8 mouse cellular contexts compared by ENCODE assay signal in the genomic region with DNA sequence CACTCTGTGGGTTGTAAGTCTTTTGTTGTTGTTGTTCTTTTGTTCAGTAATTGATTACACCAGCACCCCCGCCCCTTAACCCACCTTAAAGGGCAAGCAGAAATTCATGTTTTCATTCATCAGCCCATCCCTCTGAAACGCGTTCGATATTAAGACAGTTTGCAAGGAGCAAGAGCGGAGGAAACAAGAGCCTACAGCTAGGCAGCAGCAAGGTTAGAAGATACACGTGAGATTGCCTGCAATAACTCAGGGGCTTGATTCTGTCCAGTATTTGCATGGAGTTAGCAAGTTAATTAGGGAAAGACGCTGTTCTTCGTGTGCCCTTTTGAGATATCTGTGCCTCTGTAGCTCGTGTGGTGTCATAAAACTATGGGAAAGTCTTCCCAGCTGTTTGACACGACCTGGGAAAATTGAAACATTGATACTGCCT.
DNase-seq lines count a peak whose midpoint lies in the region; ATAC-seq lines count a peak whose summit lies in the region.

No protein-coding gene starts in this region.

- H3K4me3 ChIP-seq in heart, embryonic 16.5 days (ENCODE audit: low read length): peak overlapping the region; percentile 51
- peak overlapping the region; percentile 35 for H3K4me3 ChIP-seq in hindbrain, embryonic 13.5 days
- H3K4me3 ChIP-seq in midbrain, embryonic 13.5 days (replicated peaks): peak overlapping the region; percentile 33

- H3K27me3 ChIP-seq in heart, embryonic 16.5 days (ENCODE audit: control insufficient read depth, insufficient read depth, low read length): no peaks in the 10 kb centered on the region
- H3K27me3 ChIP-seq in hindbrain, embryonic 13.5 days: no peaks in the 10 kb centered on the region
- H3K27me3 ChIP-seq in midbrain, embryonic 13.5 days: no peaks in the 10 kb centered on the region

- peaks cover 12% of the 10 kb centered on the region for H3K4me1 ChIP-seq in heart, embryonic 16.5 days (ENCODE audit: control insufficient read depth, insufficient read depth, low read length)
- H3K4me1 ChIP-seq in hindbrain, embryonic 13.5 days (replicated peaks): peaks cover 56% of the 10 kb centered on the region
- H3K4me1 ChIP-seq in midbrain, embryonic 13.5 days (replicated peaks): peaks cover 70% of the 10 kb centered on the region

- peak overlapping the region; percentile 68 for H3K9ac ChIP-seq in heart, embryonic 16.5 days (ENCODE audit: low read length)
- peak overlapping the region; percentile 75 for H3K9ac ChIP-seq in hindbrain, embryonic 13.5 days
- H3K9ac ChIP-seq in midbrain, embryonic 13.5 days (replicated peaks): peak overlapping the region; percentile 74

- peak overlapping the region; percentile 80 for H3K27ac ChIP-seq in heart, embryonic 16.5 days (ENCODE audit: low read length)
- peak overlapping the region; percentile 96 for H3K27ac ChIP-seq in hindbrain, embryonic 13.5 days
- H3K27ac ChIP-seq in midbrain, embryonic 13.5 days: peak overlapping the region; percentile 95

- WGBS in heart, embryonic 16.5 days: 14% methylated on average over 10 of the region's 10 CpGs
- WGBS in hindbrain, embryonic 13.5 days: under 1% methylated on average over 10 of the region's 10 CpGs
- 2% methylated on average over 10 of the region's 10 CpGs for WGBS in midbrain, embryonic 13.5 days

- ATAC-seq in heart, embryonic 16.5 days (replicated peaks; ENCODE audit: extremely low read depth, insufficient read depth, low FRiP score): 0 out of 2 replicates have a peak, but pooled peaks have one; percentile 14
- ATAC-seq in hindbrain, embryonic 13.5 days (ENCODE audit: low FRiP score): peak; percentile 57
- ATAC-seq in midbrain, embryonic 13.5 days: peak; percentile 43

- no peaks in the 10 kb centered on the region for H3K9me3 ChIP-seq in heart, embryonic 16.5 days (replicated peaks; ENCODE audit: control insufficient read depth, low read length)
- no peaks in the 10 kb centered on the region for H3K9me3 ChIP-seq in hindbrain, embryonic 13.5 days
- H3K9me3 ChIP-seq in midbrain, embryonic 13.5 days: no peaks in the 10 kb centered on the region

- intact Hi-C loops in heart, postnatal 36 days (cut with DNase I): no loop called here

- H3K36me3 ChIP-seq in heart, embryonic 16.5 days (ENCODE audit: control insufficient read depth, insufficient read depth): no peaks in the 10 kb centered on the region
- no peaks in the 10 kb centered on the region for H3K36me3 ChIP-seq in hindbrain, embryonic 13.5 days
- H3K36me3 ChIP-seq in midbrain, embryonic 13.5 days: no peaks in the 10 kb centered on the region

- H3K4me2 ChIP-seq in heart, embryonic 16.5 days (ENCODE audit: low read depth, low read length): peak overlapping the region; percentile 67
- H3K4me2 ChIP-seq in hindbrain, embryonic 13.5 days: peak overlapping the region; percentile 61
- H3K4me2 ChIP-seq in midbrain, embryonic 13.5 days (replicated peaks): peak overlapping the region; percentile 61

- no peak for DNase-seq in heart, postnatal 36 days
- DNase-seq in embryo, embryonic 10.5 days (ENCODE audit: low spot score): peak; percentile 73
- no peak for DNase-seq in urinary bladder, adult 18-20 months (ENCODE audit: low spot score in 2 of 2)
- DNase-seq in testis, postnatal 14 days (ENCODE audit: low spot score): no peak
- no peak for DNase-seq in gastrocnemius, adult 8-10 months (ENCODE audit: low spot score in 2 of 2)
